Mouse (Mus musculus) mouse embryonic stem cell (cell line): ENCODE data around the gene Rai1.

Experiments used
- in situ Hi-C, 2 experiments: fragments of 300-500 bp; cut with MboI; formaldehyde crosslinking; loops; 1 replicate in 1 of 2; 3 replicates in 1 of 2; pipeline ENCODE4 v1.14.3; 2019 to 2020; ENCODE audit warnings: low sequenced_read_pairs in 2 of 2, low pct_unique_long_range_greater_than_20kb in 1 of 2, mixed read lengths in 1 of 2; ENCODE audit not compliant: unreplicated experiment in 1 of 2

The Rai1 gene

GRCm38 (mm10) chr11:60221425-60221824 is 116.6 kb downstream of the Rai1 start:
- in situ Hi-C loops, result no loop called here

GRCm38 (mm10) chr11:60222085-60222468 is 117.3 kb downstream of the Rai1 start:
- in situ Hi-C loops, result no loop called here

- in situ Hi-C loops, result no loop called here
Measured at GRCm38 (mm10) chr11:60222469-60223236, 117.8 kb downstream of the Rai1 start, which contains the start of gene Srebf1. TSS of gene Srebf1 (minus strand) at chr11:60222581.

- in situ Hi-C loops, result no loop called here
Measured at GRCm38 (mm10) chr11:60224676-60225075, 119.9 kb downstream of the Rai1 start.

GRCm38 (mm10) chr11:60225874-60226273 is 121.1 kb downstream of the Rai1 start:
- in situ Hi-C loops, result no loop called here

GRCm38 (mm10) chr11:60228525-60228924 is 123.7 kb downstream of the Rai1 start:
- in situ Hi-C loops, result no loop called here

- in situ Hi-C loops, result no loop called here
Measured at GRCm38 (mm10) chr11:60229821-60230220, 125.0 kb downstream of the Rai1 start.

GRCm38 (mm10) chr11:60230512-60230911 is 125.7 kb downstream of the Rai1 start:
- in situ Hi-C loops, result no loop called here

- in situ Hi-C loops, result no loop called here
Measured at GRCm38 (mm10) chr11:60231326-60231725, 126.5 kb downstream of the Rai1 start.

- in situ Hi-C loops, result no loop called here
Measured at GRCm38 (mm10) chr11:60231951-60232350, 127.1 kb downstream of the Rai1 start.

GRCm38 (mm10) chr11:60232441-60233058 is 127.7 kb downstream of the Rai1 start:
- in situ Hi-C loops, result no loop called here

- in situ Hi-C loops, result no loop called here
Measured at GRCm38 (mm10) chr11:60233235-60233634, 128.4 kb downstream of the Rai1 start.

GRCm38 (mm10) chr11:60235351-60235750 is 130.5 kb downstream of the Rai1 start:
- in situ Hi-C loops, result no loop called here

GRCm38 (mm10) chr11:60240509-60240908 is 135.7 kb downstream of the Rai1 start:
- in situ Hi-C loops, result no loop called here

- in situ Hi-C loops, result no loop called here
Measured at GRCm38 (mm10) chr11:60244503-60245143, 139.8 kb downstream of the Rai1 start.

- in situ Hi-C loops, result no loop called here
Measured at GRCm38 (mm10) chr11:60246077-60246476, 141.3 kb downstream of the Rai1 start.

- in situ Hi-C loops, result no loop called here
Measured at GRCm38 (mm10) chr11:60247753-60248550, 143.1 kb downstream of the Rai1 start.
